Mouse (Mus musculus) erythroblast, embryonic 14.5 days (primary cell): ENCODE data around the gene Elf2.

Experiments used
- GATA1 ChIP-seq: IDR thresholded peaks from 2 replicates; pipeline ENCODE4 v1.6.1; 2012; ENCODE audit warnings: low read length, inconsistent platforms, mixed read lengths
- TAL1 ChIP-seq: IDR thresholded peaks from 3 replicates; pipeline ENCODE4 v1.6.1; 2012; ENCODE audit warnings: low read length, inconsistent platforms, mixed read lengths

- TF ChIP-seq TAL1 (no peak), GATA1 (no peak)
These were observed 106.3 kb downstream of the Elf2 start for GRCm38 (mm10) chr3:51233918-51234751.
